Mouse (Mus musculus) E14TG2a.4 (cell line): ENCODE data around the gene Nelfcd.

ENCODE experiments used
- H3K27me3 ChIP-seq: 2 replicates; pipeline ENCODE4 v1.6.1; 2014; ENCODE audit warnings: low read length, control low read depth; ENCODE audit not compliant: insufficient read depth
- H3K36me3 ChIP-seq: 2 replicates; pipeline ENCODE4 v1.6.1; 2014; ENCODE audit warnings: low read length, control low read depth; ENCODE audit not compliant: insufficient read depth
- H3K4me1 ChIP-seq: replicated peaks from 2 replicates; pipeline ENCODE4 v1.6.1; 2014; ENCODE audit warnings: low read depth, low read length, control low read depth
- H3K4me3 ChIP-seq: replicated peaks from 2 replicates; pipeline ENCODE4 v1.5.1; 2014; ENCODE audit warnings: mild to moderate bottlenecking, low read length
- H3K9me3 ChIP-seq: 2 replicates; pipeline ENCODE4 v1.6.1; 2014; ENCODE audit warnings: low read length, control low read depth
- CTCF ChIP-seq: conservative IDR thresholded peaks from 2 replicates; pipeline ENCODE4 v1.5.1; 2014; ENCODE audit warnings: low read length
- NANOG ChIP-seq: IDR thresholded peaks from 2 replicates; pipeline ENCODE4 v1.6.1; 2014; ENCODE audit warnings: borderline replicate concordance, low read length, mixed read lengths
- POU5F1 ChIP-seq: IDR thresholded peaks from 2 replicates; pipeline ENCODE4 v1.6.1; 2014; ENCODE audit warnings: low read length, borderline replicate concordance

Nelfcd gene

DNA sequence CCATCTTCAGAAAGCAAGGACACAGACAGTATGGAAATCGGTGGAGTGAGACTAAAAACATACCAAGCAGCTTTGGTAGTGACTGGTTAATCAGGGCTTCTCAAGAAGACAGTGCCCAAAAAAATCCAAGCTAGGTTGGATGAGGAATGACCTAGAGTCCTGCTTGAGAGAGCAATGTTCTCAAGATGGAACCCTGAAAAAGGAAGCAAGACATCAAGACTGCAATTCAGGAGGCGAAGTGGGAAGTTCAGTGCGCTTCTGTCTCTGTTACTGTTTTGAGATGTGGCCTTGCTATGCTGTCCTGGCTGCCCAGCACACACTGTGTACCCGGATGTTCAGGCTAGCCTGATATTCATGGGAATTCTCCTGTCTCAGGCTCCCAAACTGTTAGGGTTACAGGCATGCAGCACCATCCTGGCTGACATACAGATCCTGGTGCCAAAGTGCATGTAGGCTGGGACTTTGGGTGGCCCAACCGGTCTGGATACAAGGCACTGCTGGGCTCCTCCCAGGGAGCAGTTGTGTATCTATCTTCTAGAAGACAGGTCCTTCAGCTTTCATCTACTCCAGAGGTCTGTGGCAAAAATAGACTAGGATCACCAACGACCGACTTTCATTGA lies 55.3 kb downstream of the Nelfcd start:
- no peaks in the 10 kb centered on the region for H3K27me3 ChIP-seq
- TF ChIP-seq CTCF, result no peak
- H3K9me3 ChIP-seq, result no peaks in the 10 kb centered on the region

DNA sequence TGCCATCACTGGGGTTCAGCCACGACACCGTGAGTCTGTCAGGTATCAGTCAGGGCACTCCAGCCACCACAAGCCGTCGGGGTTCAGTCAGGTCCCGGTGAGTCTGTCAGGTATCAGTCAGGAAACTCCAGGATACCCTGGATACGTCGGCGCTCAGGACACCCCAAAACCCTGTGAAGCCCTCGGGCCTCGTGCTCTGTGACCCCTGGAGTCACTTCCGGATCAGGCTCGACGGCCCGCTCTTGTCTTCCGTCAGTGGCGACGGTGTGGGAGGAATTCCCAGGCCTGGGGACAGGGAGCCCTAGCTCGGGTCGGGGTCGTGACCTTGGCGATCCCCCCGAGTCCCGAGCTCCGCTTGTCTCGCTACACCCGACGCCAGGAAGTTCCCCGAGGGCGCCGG lies 56.8 kb downstream of the Nelfcd start:
- H3K4me1 ChIP-seq, result peaks cover 47% of the 10 kb centered on the region
- TF ChIP-seq POU5F1 (no peak), CTCF (no peak), NANOG (no peak)
- H3K9me3 ChIP-seq, result no peaks in the 10 kb centered on the region
- H3K27me3 ChIP-seq, result 0 out of 2 replicates have a peak, but pooled peaks cover 3% of the 10 kb centered on the region
- H3K4me3 ChIP-seq, result peak overlapping the region; percentile 90
- H3K36me3 ChIP-seq, result peaks cover 40% of the 10 kb centered on the region

More for the DNA sequence above, 55.3 kb downstream of the Nelfcd start:
- H3K4me1 ChIP-seq, result peaks cover 47% of the 10 kb centered on the region
- H3K36me3 ChIP-seq, result peaks cover 55% of the 10 kb centered on the region
- H3K4me3 ChIP-seq, result no peak overlapping the region

DNA sequence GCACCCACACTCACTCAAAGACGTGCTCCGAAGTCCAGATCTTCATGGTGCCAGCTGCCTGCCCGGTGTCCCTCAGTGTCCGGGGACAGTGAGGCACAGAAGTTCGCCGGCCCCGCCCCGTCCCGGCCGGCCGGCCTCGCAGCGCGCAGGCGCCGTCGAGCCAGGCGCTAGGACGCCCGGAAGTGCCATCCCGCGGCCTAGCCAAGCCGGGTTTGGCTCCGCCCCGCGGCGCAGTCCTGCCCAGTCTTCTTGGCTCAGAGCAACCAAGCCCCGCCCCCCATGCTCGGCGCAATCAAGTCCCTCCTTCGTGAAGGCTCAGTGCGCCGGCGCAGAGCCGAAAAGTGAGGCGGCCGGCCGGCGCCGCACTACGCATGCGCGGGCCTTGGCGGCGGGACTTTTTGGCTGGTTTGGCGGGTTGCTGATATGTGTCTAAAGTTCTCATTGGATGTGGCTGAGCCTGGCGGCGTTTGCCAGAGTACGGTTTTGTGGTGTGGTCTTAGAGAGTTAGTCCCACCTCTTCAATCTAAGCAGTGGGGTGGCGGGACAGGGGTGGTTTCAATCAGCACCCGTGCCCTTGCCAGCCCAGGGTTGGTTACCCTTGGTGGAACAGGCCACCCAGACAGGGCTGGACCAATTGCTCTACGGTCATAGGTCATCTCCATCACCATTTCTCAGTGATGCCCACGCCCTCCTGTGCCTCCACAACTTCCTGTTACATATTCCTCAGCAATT lies 57.4 kb downstream of the Nelfcd start, which contains the start of gene Prelid3b:
TSS of gene Prelid3b (minus strand) at position 264 of the 732 bp plus-strand sequence.
- Histone ChIP-seq H3K4me3 (peak within 1 kb of the TSS; percentile 90), H3K36me3 (peaks cover 35% of the 10 kb centered on the region), H3K27me3 (0 out of 2 replicates have a peak, but pooled peaks cover 3% of the 10 kb centered on the region), H3K4me1 (peaks cover 47% of the 10 kb centered on the region), H3K9me3 (no peaks in the 10 kb centered on the region)
- TF ChIP-seq POU5F1 (no peak), CTCF (no peak), NANOG (no peak)

DNA sequence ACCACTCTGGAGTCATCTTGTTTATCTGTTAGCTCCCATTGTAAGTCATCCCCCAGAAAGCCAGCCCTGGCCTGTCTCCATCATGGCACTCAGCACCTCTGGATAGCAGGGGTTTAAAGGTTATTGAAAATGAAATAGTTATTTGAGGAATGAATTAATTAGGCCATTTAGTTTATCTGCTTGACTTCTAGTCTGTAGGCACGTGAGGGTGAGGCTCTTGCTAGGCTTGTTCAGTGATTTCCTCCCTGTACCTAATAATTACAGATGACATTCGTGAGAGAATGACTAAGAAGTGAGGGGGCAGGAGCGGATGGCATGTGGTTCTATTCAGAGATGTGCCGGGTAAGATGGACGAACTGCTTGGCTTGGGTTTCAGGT lies 57.9 kb downstream of the Nelfcd start:
- H3K27me3 ChIP-seq, result 0 out of 2 replicates have a peak, but pooled peaks cover 3% of the 10 kb centered on the region
- H3K4me3 ChIP-seq, result peak overlapping the region; percentile 90
- no peak for TF ChIP-seq CTCF
- TF ChIP-seq POU5F1, result no peak
- no peak for TF ChIP-seq NANOG
- no peaks in the 10 kb centered on the region for H3K9me3 ChIP-seq
- peaks cover 42% of the 10 kb centered on the region for H3K4me1 ChIP-seq
- H3K36me3 ChIP-seq, result peaks cover 30% of the 10 kb centered on the region
